Mouse (Mus musculus) liver, embryonic 16.5 days (tissue): ENCODE data around the gene Pllp. TPM values are rescaled to one million over a fixed set of nuclear protein-coding genes. Genes with fewer than 3 reads are reported as not detected.

Experiments
- ATAC-seq: fragments of 200-750 bp; cut with Nextera tagmentation; 2 replicates; pipeline ENCODE4 v1.8.0; 2017; ENCODE audit warnings: low read depth, mild to moderate bottlenecking, moderate number of reproducible peaks, moderate library complexity
- H3K27ac ChIP-seq: fragments of 300-500 bp; sonication (generic); 2 replicates; pipeline ENCODE4 v1.5.1; 2014; ENCODE audit warnings: mild to moderate bottlenecking, low read length
- H3K27me3 ChIP-seq: fragments of 300-500 bp; sonication (generic); 2 replicates; pipeline ENCODE4 v1.6.1; 2014; ENCODE audit warnings: low read depth, low read length, mixed read lengths; ENCODE audit not compliant: control insufficient read depth, insufficient read depth
- H3K36me3 ChIP-seq: fragments of 300-500 bp; sonication (generic); 2 replicates; pipeline ENCODE4 v1.6.1; 2014; ENCODE audit warnings: mild to moderate bottlenecking; ENCODE audit not compliant: control insufficient read depth, insufficient read depth
- H3K4me1 ChIP-seq: fragments of 300-500 bp; sonication (generic); 2 replicates; pipeline ENCODE4 v1.6.1; 2014; ENCODE audit warnings: low read depth, low read length, mixed read lengths; ENCODE audit not compliant: control insufficient read depth
- H3K4me2 ChIP-seq: fragments of 300-500 bp; sonication (generic); 2 replicates; pipeline ENCODE4 v1.6.1; 2014; ENCODE audit warnings: low read depth, low read length, mixed read lengths
- H3K4me3 ChIP-seq: fragments of 300-500 bp; sonication (generic); 2 replicates; pipeline ENCODE4 v1.5.1; 2014; ENCODE audit warnings: low read depth, mild to moderate bottlenecking, low read length
- H3K9ac ChIP-seq: fragments of 300-500 bp; sonication (generic); 2 replicates; pipeline ENCODE4 v1.6.1; 2014; ENCODE audit warnings: low read depth, low read length
- H3K9me3 ChIP-seq: fragments of 300-500 bp; sonication (generic); replicated peaks from 2 replicates; pipeline ENCODE4 v1.6.1; 2016; ENCODE audit warnings: low read length; ENCODE audit not compliant: control insufficient read depth
- WGBS: fragments of 180-500 bp; shearing (Covaris S2); extraction: QIAGEN DNeasy Blood & Tissue Kit; methylation state at CpG from one replicate; pipeline ENCODE4 v1.1.7; 2014; ENCODE audit not compliant: insufficient replicate concordance; 5-methylcytosine and 5-hydroxymethylcytosine counted together
- polyA plus RNA-seq: library from polyadenylated mRNA; unstranded; fragments of >200 nt; fragmentation: Nextera tagmentation; extraction: Ambion mirVana; gene quantifications from 2 replicates; pipeline ENCODE4 v1.2.1, GENCODE M21; 2015

The Pllp gene
- polyA plus RNA-seq, 1 experiment from 2014 or later: 0.96 TPM

GRCm38 (mm10) chr8:94705581-94706245 is 9.6 kb upstream of the Pllp start:
- WGBS: 66% methylated on average over 10 of the region's 10 CpGs
- H3K27me3 ChIP-seq: no peaks in the 10 kb centered on the region
- H3K36me3 ChIP-seq: no peaks in the 10 kb centered on the region
- H3K9ac ChIP-seq: no peak overlapping the region
- H3K27ac ChIP-seq: no peak overlapping the region
- peaks cover 14% of the 10 kb centered on the region for H3K4me1 ChIP-seq
- no peak overlapping the region for H3K4me3 ChIP-seq
- no peaks in the 10 kb centered on the region for H3K9me3 ChIP-seq
- no peak for ATAC-seq
- H3K4me2 ChIP-seq: no peak overlapping the region

- 11% methylated on average over 9 of the region's 9 CpGs for WGBS
- Histone ChIP-seq H3K36me3 (no peaks in the 10 kb centered on the region), H3K9me3 (no peaks in the 10 kb centered on the region), H3K4me2 (peak overlapping the region; percentile 94), H3K27ac (peak overlapping the region; percentile 16; the same call in 1 of the 2 replicates), H3K4me1 (peaks cover 14% of the 10 kb centered on the region), H3K9ac (peak overlapping the region; percentile 71), H3K27me3 (no peaks in the 10 kb centered on the region), H3K4me3 (peak overlapping the region; percentile 67)
- ATAC-seq: no peak
Measured at GRCm38 (mm10) chr8:94704669-94704984, 8.5 kb upstream of the Pllp start.

- H3K36me3 ChIP-seq: no peaks in the 10 kb centered on the region
- H3K4me1 ChIP-seq: peaks cover 14% of the 10 kb centered on the region
- WGBS: under 1% methylated on average over 35 of the region's 35 CpGs
- peak overlapping the region; percentile 67 for H3K4me3 ChIP-seq
- peak overlapping the region; percentile 16; the same call in 1 of the 2 replicates for H3K27ac ChIP-seq
- peak overlapping the region; percentile 94 for H3K4me2 ChIP-seq
- no peaks in the 10 kb centered on the region for H3K9me3 ChIP-seq
- ATAC-seq: peak; percentile 89
- no peaks in the 10 kb centered on the region for H3K27me3 ChIP-seq
- H3K9ac ChIP-seq: peak overlapping the region; percentile 71
Measured at GRCm38 (mm10) chr8:94703972-94704668, 8.0 kb upstream of the Pllp start.

GRCm38 (mm10) chr8:94702844-94703813 is 7.1 kb upstream of the Pllp start:
- Histone ChIP-seq H3K4me1 (peaks cover 14% of the 10 kb centered on the region), H3K36me3 (no peaks in the 10 kb centered on the region), H3K9me3 (no peaks in the 10 kb centered on the region), H3K4me2 (peak overlapping the region; percentile 66), H3K27me3 (peaks cover under 1% of the 10 kb centered on the region; the same call in 1 of the 2 replicates), H3K9ac (peak overlapping the region; percentile 57), H3K4me3 (peak overlapping the region; percentile 60), H3K27ac (0 out of 2 replicates have a peak overlapping the region, but pooled peaks have one; percentile 18)
- under 1% methylated on average over 35 of the region's 35 CpGs for WGBS
- ATAC-seq: peak; percentile 81

- 57% methylated on average over 3 of the region's 3 CpGs for WGBS
- Histone ChIP-seq H3K27me3 (peaks cover 7% of the 10 kb centered on the region), H3K36me3 (no peaks in the 10 kb centered on the region), H3K4me1 (peaks cover 14% of the 10 kb centered on the region), H3K4me2 (peak overlapping the region; percentile 66), H3K27ac (no peak overlapping the region), H3K4me3 (no peak overlapping the region), H3K9ac (no peak overlapping the region), H3K9me3 (no peaks in the 10 kb centered on the region)
- ATAC-seq: no peak
Measured at GRCm38 (mm10) chr8:94702156-94702555, 6.1 kb upstream of the Pllp start.

GRCm38 (mm10) chr8:94700421-94700935 is 4.4 kb upstream of the Pllp start:
- Histone ChIP-seq H3K9ac (no peak overlapping the region), H3K9me3 (no peaks in the 10 kb centered on the region), H3K4me1 (peaks cover 23% of the 10 kb centered on the region), H3K4me2 (no peak overlapping the region), H3K27ac (no peak overlapping the region), H3K4me3 (no peak overlapping the region), H3K27me3 (peaks cover 24% of the 10 kb centered on the region), H3K36me3 (no peaks in the 10 kb centered on the region)
- ATAC-seq: no peak
- 37% methylated on average over 4 of the region's 4 CpGs for WGBS

- no peak overlapping the region for H3K9ac ChIP-seq
- no peak overlapping the region for H3K4me3 ChIP-seq
- no peak overlapping the region for H3K27ac ChIP-seq
- H3K9me3 ChIP-seq: no peaks in the 10 kb centered on the region
- 72% methylated on average over 16 of the region's 16 CpGs for WGBS
- no peaks in the 10 kb centered on the region for H3K36me3 ChIP-seq
- ATAC-seq: no peak
- H3K4me1 ChIP-seq: peaks cover 14% of the 10 kb centered on the region
- H3K27me3 ChIP-seq: peaks cover 35% of the 10 kb centered on the region
- H3K4me2 ChIP-seq: no peak overlapping the region
Measured at GRCm38 (mm10) chr8:94699366-94699765, 3.3 kb upstream of the Pllp start.

- no peak for ATAC-seq
Measured at GRCm38 (mm10) chr8:94697956-94698355, 1.9 kb upstream of the Pllp start.

More at GRCm38 (mm10) chr8:94697956-94698355, 1.9 kb upstream of the Pllp start:
- Histone ChIP-seq H3K9me3 (no peaks in the 10 kb centered on the region), H3K27ac (no peak overlapping the region), H3K4me2 (no peak overlapping the region), H3K9ac (no peak overlapping the region), H3K4me3 (no peak overlapping the region), H3K27me3 (peaks cover 49% of the 10 kb centered on the region), H3K36me3 (no peaks in the 10 kb centered on the region), H3K4me1 (peaks cover 8% of the 10 kb centered on the region)
- WGBS: 70% methylated on average over 6 of the region's 6 CpGs
